Mouse (Mus musculus) heart, postnatal 14 days (tissue): ENCODE results near the gene Twistnb. TPM values are rescaled to one million over a fixed set of nuclear protein-coding genes. Genes with fewer than 3 reads are reported as not detected.

Experiments used
- total RNA-seq, 2 experiments: library from RNA; stranded (reverse); gene quantifications; 2 replicates each; pipeline ENCODE4 v1.2.3; 2021

The Twistnb gene
- total RNA-seq, 2 experiments from 2014 or later = 8.6 to 9.3 TPM

Other genes with a start within 250 kb of the Twistnb start
- gene Efcab10, start 34.8 kb upstream of the Twistnb start, total RNA-seq = under 1 TPM in 1 of 2 experiments, not detected in 1; 0.45 TPM